Mouse (Mus musculus) liver (tissue): Measurements from ENCODE around the gene Idh3a.

Source experiments
- DNase-seq: peaks from one replicate; pipeline ENCODE4 v3.0.0-alpha.2; 2020; ENCODE audit warnings: mixed read lengths

Idh3a gene

GRCm38 (mm10) chr9:54652778-54653177 lies 66.6 kb downstream of the Idh3a start:
- DNase-seq: no peak
